Mouse (Mus musculus) lung, embryonic 16.5 days (tissue): ENCODE measurements at regions not wholly inside any gene's neighbourhood (a gene's known extent, or its start where the extent isn't known, plus 50 kb on each side); places are given as distances from the start of the nearest gene placed in this dataset.
"Not testable (repeated sequence)": the region's sequence is repeated elsewhere in the genome, so short reads cannot be mapped to it uniquely, and the experiment has no call there.

ENCODE experiments used
- ATAC-seq: fragments of 200-750 bp; cut with Nextera tagmentation; 2 replicates; pipeline ENCODE4 v1.8.0; 2017; ENCODE audit warnings: low read depth, mild to moderate bottlenecking, moderate library complexity
- H3K27ac ChIP-seq: fragments of 300-500 bp; sonication (generic); 2 replicates; pipeline ENCODE4 v1.5.1; 2014; ENCODE audit warnings: mild to moderate bottlenecking, control low read depth, low read length
- H3K27me3 ChIP-seq: fragments of 300-500 bp; sonication (generic); 2 replicates; pipeline ENCODE4 v1.6.1; 2014; ENCODE audit warnings: low read depth, low read length, mixed read lengths; ENCODE audit not compliant: control insufficient read depth, insufficient read depth
- H3K36me3 ChIP-seq: fragments of 300-500 bp; sonication (generic); 2 replicates; pipeline ENCODE4 v1.6.1; 2014; ENCODE audit warnings: low read length; ENCODE audit not compliant: control insufficient read depth, insufficient read depth
- H3K4me1 ChIP-seq: fragments of 300-500 bp; sonication (generic); replicated peaks from 2 replicates; pipeline ENCODE4 v1.6.1; 2014; ENCODE audit warnings: low read length, mixed read lengths; ENCODE audit not compliant: control insufficient read depth, insufficient read depth
- H3K4me2 ChIP-seq: fragments of 300-500 bp; sonication (generic); 2 replicates; pipeline ENCODE4 v1.6.1; 2014; ENCODE audit warnings: low read depth, low read length, control low read depth
- H3K4me3 ChIP-seq: fragments of 300-500 bp; sonication (generic); 2 replicates; pipeline ENCODE4 v1.5.1; 2014; ENCODE audit warnings: mild to moderate bottlenecking, low read length, control low read depth
- H3K9ac ChIP-seq: fragments of 300-500 bp; sonication (generic); 2 replicates; pipeline ENCODE4 v1.6.1; 2014; ENCODE audit warnings: low read length, control low read depth
- H3K9me3 ChIP-seq: fragments of 300-500 bp; sonication (generic); 2 replicates; pipeline ENCODE4 v1.6.1; 2016; ENCODE audit warnings: low read length; ENCODE audit not compliant: control insufficient read depth
- WGBS: fragments of 180-500 bp; shearing (Covaris S2); extraction: QIAGEN DNeasy Blood & Tissue Kit; methylation state at CpG from one replicate; pipeline ENCODE4 v1.1.7; 2014; 5-methylcytosine and 5-hydroxymethylcytosine counted together

DNA sequence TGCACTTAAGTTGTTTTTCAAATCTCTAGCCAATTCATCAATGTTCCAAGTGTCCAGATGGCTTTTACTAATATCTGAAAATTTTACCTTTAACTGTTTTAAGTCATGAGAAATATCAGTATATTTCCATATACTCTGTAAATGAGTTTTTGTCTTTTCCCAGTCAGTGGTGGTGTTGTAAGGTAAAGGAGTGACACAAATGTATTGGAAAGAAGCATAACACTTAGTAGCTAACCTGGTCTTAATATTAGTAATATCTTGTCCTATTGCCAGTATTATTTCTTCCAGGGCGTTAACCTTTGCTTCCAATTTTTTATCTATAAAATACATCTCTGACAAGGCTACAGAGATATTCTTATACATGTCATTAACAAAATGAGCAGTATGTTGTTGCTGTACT lies 51.4 kb upstream of the Scaf8 start:
- H3K4me3 ChIP-seq, H3K27me3 ChIP-seq, ATAC-seq, H3K4me1 ChIP-seq, H3K36me3 ChIP-seq, H3K9ac ChIP-seq, H3K9me3 ChIP-seq, H3K4me2 ChIP-seq, H3K27ac ChIP-seq: not testable (repeated sequence)
- WGBS = 87% methylated on average over 1 of the region's 1 CpGs
